Mouse (Mus musculus): ENCODE results near the gene Pilrb1.

The Pilrb1 gene

GRCm38 (mm10) chr5:137828694-137829093 is 29.2 kb downstream of the Pilrb1 start:
- no peak for DNase-seq (ENCODE audit: low read depth, low spot score)

- no peak for DNase-seq (ENCODE audit: low read depth, low spot score)
Observed at GRCm38 (mm10) chr5:137826421-137826820, 31.5 kb downstream of the Pilrb1 start.

- no peak for DNase-seq (ENCODE audit: low read depth, low spot score)
Observed at GRCm38 (mm10) chr5:137825971-137826370, 31.9 kb downstream of the Pilrb1 start.

GRCm38 (mm10) chr5:137825030-137825429 is 32.9 kb downstream of the Pilrb1 start:
- no peak for DNase-seq (ENCODE audit: low read depth, low spot score)

GRCm38 (mm10) chr5:137823455-137824045 is 34.4 kb downstream of the Pilrb1 start:
- DNase-seq (ENCODE audit: low read depth, low spot score) = no peak

GRCm38 (mm10) chr5:137822602-137823001 is 35.3 kb downstream of the Pilrb1 start:
- no peak for DNase-seq (ENCODE audit: low read depth, low spot score)

- DNase-seq (ENCODE audit: low read depth, low spot score) = no peak
Observed at GRCm38 (mm10) chr5:137822126-137822525, 35.8 kb downstream of the Pilrb1 start.

GRCm38 (mm10) chr5:137817466-137818222 is 40.3 kb downstream of the Pilrb1 start:
- no peak for DNase-seq (ENCODE audit: low read depth, low spot score)

- DNase-seq (ENCODE audit: low read depth, low spot score) = no peak
Observed at GRCm38 (mm10) chr5:137808316-137808715, 49.6 kb downstream of the Pilrb1 start.

GRCm38 (mm10) chr5:137806158-137806557 is 51.7 kb downstream of the Pilrb1 start:
- no peak for DNase-seq (ENCODE audit: low read depth, low spot score)
